Mouse (Mus musculus) embryonic facial prominence, embryonic 13.5 days (tissue): ENCODE data around the gene Lmf1. TPM values are rescaled to one million over a fixed set of nuclear protein-coding genes. Genes with fewer than 3 reads are reported as not detected.

Experiments used
- ATAC-seq: fragments of 200-750 bp; cut with Nextera tagmentation; 2 replicates; pipeline ENCODE4 v1.8.0; 2017; ENCODE audit warnings: low read depth; ENCODE audit not compliant: insufficient number of reproducible peaks, insufficient read depth, low FRiP score, low TSS enrichment
- H3K27ac ChIP-seq: fragments of 300-500 bp; sonication (generic); 2 replicates; pipeline ENCODE4 v1.5.1; 2015; ENCODE audit warnings: moderate library complexity, mild to moderate bottlenecking, inconsistent platforms
- H3K27me3 ChIP-seq: fragments of 300-500 bp; sonication (generic); 2 replicates; pipeline ENCODE4 v1.6.1; 2015; ENCODE audit warnings: mild to moderate bottlenecking, inconsistent platforms
- H3K36me3 ChIP-seq: fragments of 300-500 bp; sonication (generic); 2 replicates; pipeline ENCODE4 v1.6.1; 2015; ENCODE audit warnings: mild to moderate bottlenecking, inconsistent platforms
- H3K4me1 ChIP-seq: fragments of 300-500 bp; sonication (generic); 2 replicates; pipeline ENCODE4 v1.6.1; 2015; ENCODE audit warnings: inconsistent platforms
- H3K4me2 ChIP-seq: fragments of 300-500 bp; sonication (generic); 2 replicates; pipeline ENCODE4 v1.6.1; 2015; ENCODE audit warnings: moderate library complexity, mild to moderate bottlenecking, inconsistent platforms
- H3K4me3 ChIP-seq: fragments of 300-500 bp; sonication (generic); 2 replicates; pipeline ENCODE4 v1.5.1; 2015; ENCODE audit warnings: mild to moderate bottlenecking, inconsistent platforms
- H3K9ac ChIP-seq: fragments of 300-500 bp; sonication (generic); 2 replicates; pipeline ENCODE4 v1.6.1; 2015; ENCODE audit warnings: mild to moderate bottlenecking, inconsistent platforms
- H3K9me3 ChIP-seq: fragments of 300-500 bp; sonication (generic); 2 replicates; pipeline ENCODE4 v1.6.1; 2016; ENCODE audit warnings: inconsistent platforms
- WGBS: fragments of 180-500 bp; shearing (Covaris S2); methylation state at CpG from one replicate; pipeline ENCODE4 v1.1.7; 2015; ENCODE audit warnings: mixed read lengths; 5-methylcytosine and 5-hydroxymethylcytosine counted together
- polyA plus RNA-seq: library from polyadenylated mRNA; unstranded; fragments of >200 nt; fragmentation: Nextera tagmentation; extraction: Ambion mirVana; gene quantifications from 2 replicates; pipeline ENCODE4 v1.2.1, GENCODE M21; 2015

Gene Lmf1
- polyA plus RNA-seq, 1 experiment from 2014 or later = 33.8 TPM

- no peak overlapping the region for H3K4me3 ChIP-seq
- H3K4me1 ChIP-seq = peaks cover 20% of the 10 kb centered on the region
- WGBS = 60% methylated on average over 4 of the region's 4 CpGs
- H3K9ac ChIP-seq = no peak overlapping the region
- H3K4me2 ChIP-seq = no peak overlapping the region
- no peak for ATAC-seq
- H3K27me3 ChIP-seq = no peaks in the 10 kb centered on the region
- peaks cover 32% of the 10 kb centered on the region for H3K36me3 ChIP-seq
- H3K9me3 ChIP-seq = no peaks in the 10 kb centered on the region
- no peak overlapping the region for H3K27ac ChIP-seq
These were observed 4.2 kb downstream of the Lmf1 start for GRCm38 (mm10) chr17:25583099-25583498.

GRCm38 (mm10) chr17:25583858-25584257 lies 5.0 kb downstream of the Lmf1 start:
- Histone ChIP-seq H3K27ac (no peak overlapping the region), H3K9ac (no peak overlapping the region), H3K4me3 (no peak overlapping the region), H3K9me3 (no peaks in the 10 kb centered on the region), H3K4me1 (peaks cover 16% of the 10 kb centered on the region), H3K4me2 (no peak overlapping the region), H3K36me3 (peaks cover 39% of the 10 kb centered on the region), H3K27me3 (no peaks in the 10 kb centered on the region)
- no peak for ATAC-seq
- 71% methylated on average over 8 of the region's 8 CpGs for WGBS

GRCm38 (mm10) chr17:25584646-25585045 lies 5.8 kb downstream of the Lmf1 start:
- H3K27me3 ChIP-seq = no peaks in the 10 kb centered on the region
- H3K4me2 ChIP-seq = no peak overlapping the region
- H3K4me1 ChIP-seq = peaks cover 13% of the 10 kb centered on the region
- H3K36me3 ChIP-seq = peaks cover 47% of the 10 kb centered on the region
- no peak overlapping the region for H3K27ac ChIP-seq
- 95% methylated on average over 9 of the region's 9 CpGs for WGBS
- ATAC-seq = no peak
- no peaks in the 10 kb centered on the region for H3K9me3 ChIP-seq
- no peak overlapping the region for H3K4me3 ChIP-seq
- no peak overlapping the region for H3K9ac ChIP-seq

GRCm38 (mm10) chr17:25590068-25590467 lies 11.2 kb downstream of the Lmf1 start:
- 94% methylated on average over 6 of the region's 6 CpGs for WGBS
- Histone ChIP-seq H3K9me3 (no peaks in the 10 kb centered on the region), H3K4me1 (peaks cover 30% of the 10 kb centered on the region), H3K4me3 (no peak overlapping the region), H3K36me3 (peaks cover 62% of the 10 kb centered on the region), H3K9ac (no peak overlapping the region), H3K4me2 (no peak overlapping the region), H3K27ac (no peak overlapping the region), H3K27me3 (no peaks in the 10 kb centered on the region)
- ATAC-seq = no peak

GRCm38 (mm10) chr17:25590985-25591384 lies 12.1 kb downstream of the Lmf1 start:
- WGBS = 88% methylated on average over 4 of the region's 4 CpGs
- Histone ChIP-seq H3K9me3 (no peaks in the 10 kb centered on the region), H3K27ac (no peak overlapping the region), H3K9ac (no peak overlapping the region), H3K27me3 (no peaks in the 10 kb centered on the region), H3K4me1 (peaks cover 36% of the 10 kb centered on the region), H3K36me3 (peaks cover 54% of the 10 kb centered on the region), H3K4me3 (no peak overlapping the region), H3K4me2 (no peak overlapping the region)
- ATAC-seq = no peak

- 78% methylated on average over 6 of the region's 6 CpGs for WGBS
- ATAC-seq = no peak
- Histone ChIP-seq H3K36me3 (peaks cover 51% of the 10 kb centered on the region), H3K27me3 (no peaks in the 10 kb centered on the region), H3K27ac (peak overlapping the region; percentile 82), H3K4me2 (no peak overlapping the region), H3K9me3 (no peaks in the 10 kb centered on the region), H3K9ac (peak overlapping the region; percentile 54; the same call in 1 of the 2 replicates), H3K4me1 (peaks cover 36% of the 10 kb centered on the region), H3K4me3 (no peak overlapping the region)
These were observed 13.5 kb downstream of the Lmf1 start for GRCm38 (mm10) chr17:25592336-25592735.

GRCm38 (mm10) chr17:25593411-25594261 lies 14.8 kb downstream of the Lmf1 start:
- H3K36me3 ChIP-seq = peaks cover 43% of the 10 kb centered on the region
- H3K4me3 ChIP-seq = no peak overlapping the region
- peak overlapping the region; percentile 54; the same call in 1 of the 2 replicates for H3K9ac ChIP-seq
- peak overlapping the region; percentile 18 for H3K4me2 ChIP-seq
- H3K27me3 ChIP-seq = no peaks in the 10 kb centered on the region
- peak overlapping the region; percentile 82 for H3K27ac ChIP-seq
- WGBS = 15% methylated on average over 22 of the region's 22 CpGs
- no peaks in the 10 kb centered on the region for H3K9me3 ChIP-seq
- peaks cover 36% of the 10 kb centered on the region for H3K4me1 ChIP-seq
- ATAC-seq = no peak

- H3K27me3 ChIP-seq = no peaks in the 10 kb centered on the region
- H3K4me1 ChIP-seq = peaks cover 36% of the 10 kb centered on the region
- H3K4me3 ChIP-seq = no peak overlapping the region
- H3K4me2 ChIP-seq = no peak overlapping the region
- H3K9ac ChIP-seq = no peak overlapping the region
- no peaks in the 10 kb centered on the region for H3K9me3 ChIP-seq
- 0 out of 2 replicates have a peak overlapping the region, but pooled peaks have one; percentile 82 for H3K27ac ChIP-seq
- H3K36me3 ChIP-seq = peaks cover 24% of the 10 kb centered on the region
- no peak for ATAC-seq
- 76% methylated on average over 5 of the region's 5 CpGs for WGBS
These were observed 16.6 kb downstream of the Lmf1 start for GRCm38 (mm10) chr17:25595495-25595894.

- WGBS = 69% methylated on average over 3 of the region's 3 CpGs
- no peak overlapping the region for H3K9ac ChIP-seq
- no peak overlapping the region for H3K4me2 ChIP-seq
- H3K27me3 ChIP-seq = no peaks in the 10 kb centered on the region
- no peak overlapping the region for H3K27ac ChIP-seq
- H3K36me3 ChIP-seq = peaks cover 16% of the 10 kb centered on the region; the same call in 1 of the 2 replicates
- no peaks in the 10 kb centered on the region for H3K9me3 ChIP-seq
- ATAC-seq = no peak
- peaks cover 31% of the 10 kb centered on the region for H3K4me1 ChIP-seq
- no peak overlapping the region for H3K4me3 ChIP-seq
These were observed 18.7 kb downstream of the Lmf1 start for GRCm38 (mm10) chr17:25597537-25597936.

- Histone ChIP-seq H3K9ac (0 out of 2 replicates have a peak overlapping the region, but pooled peaks have one; percentile 11), H3K4me2 (no peak overlapping the region), H3K4me3 (no peak overlapping the region), H3K9me3 (no peaks in the 10 kb centered on the region), H3K27ac (no peak overlapping the region), H3K27me3 (no peaks in the 10 kb centered on the region), H3K36me3 (peaks cover 5% of the 10 kb centered on the region; the same call in 1 of the 2 replicates), H3K4me1 (peaks cover 13% of the 10 kb centered on the region; the same call in 1 of the 2 replicates)
- WGBS = 82% methylated on average over 8 of the region's 8 CpGs
- ATAC-seq = no peak
These were observed 23.5 kb downstream of the Lmf1 start for GRCm38 (mm10) chr17:25602366-25602765.

GRCm38 (mm10) chr17:25604234-25604633 lies 25.3 kb downstream of the Lmf1 start:
- H3K9ac ChIP-seq = no peak overlapping the region
- no peak overlapping the region for H3K4me2 ChIP-seq
- no peak overlapping the region for H3K4me3 ChIP-seq
- H3K9me3 ChIP-seq = no peaks in the 10 kb centered on the region
- peaks cover 5% of the 10 kb centered on the region; the same call in 1 of the 2 replicates for H3K36me3 ChIP-seq
- H3K27me3 ChIP-seq = no peaks in the 10 kb centered on the region
- H3K4me1 ChIP-seq = peaks cover 25% of the 10 kb centered on the region
- H3K27ac ChIP-seq = no peak overlapping the region
- no peak for ATAC-seq
- 23% methylated on average over 5 of the region's 5 CpGs for WGBS
